Mouse (Mus musculus) R1 (cell line): ENCODE results near the gene Gm12794.
"Not testable (repeated sequence)": the region's sequence is repeated elsewhere in the genome, so short reads cannot be mapped to it uniquely, and the experiment has no call there.

ENCODE experiments used
- DNase-seq: peaks from one replicate; pipeline ENCODE4 v3.0.0-alpha.2; 2018; ENCODE audit warnings: low read depth, low spot score

Gm12794 gene

DNA sequence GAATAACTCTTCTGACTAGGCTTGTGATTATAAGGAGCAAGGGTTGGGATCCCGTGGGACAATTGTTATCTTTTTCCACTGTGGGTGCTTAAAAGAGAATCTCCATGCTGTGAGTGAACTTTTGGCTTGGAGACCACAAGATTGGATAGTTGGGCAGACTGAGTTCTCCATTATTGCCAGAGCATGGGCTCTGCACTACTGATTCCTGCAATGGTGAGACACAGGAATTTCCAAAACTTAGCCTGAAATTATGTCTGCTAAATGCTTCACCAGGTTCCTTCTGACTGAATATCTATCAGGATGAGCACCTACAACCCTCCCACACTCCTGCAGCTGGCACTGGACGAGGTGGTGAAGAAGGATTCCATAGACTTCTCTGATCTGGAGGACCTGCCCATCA is at the start of gene Gm12794:
Gene Gm12794 (plus strand): TSS at position 301 of the 400 bp plus-strand sequence.
- not testable (repeated sequence) for DNase-seq

DNA sequence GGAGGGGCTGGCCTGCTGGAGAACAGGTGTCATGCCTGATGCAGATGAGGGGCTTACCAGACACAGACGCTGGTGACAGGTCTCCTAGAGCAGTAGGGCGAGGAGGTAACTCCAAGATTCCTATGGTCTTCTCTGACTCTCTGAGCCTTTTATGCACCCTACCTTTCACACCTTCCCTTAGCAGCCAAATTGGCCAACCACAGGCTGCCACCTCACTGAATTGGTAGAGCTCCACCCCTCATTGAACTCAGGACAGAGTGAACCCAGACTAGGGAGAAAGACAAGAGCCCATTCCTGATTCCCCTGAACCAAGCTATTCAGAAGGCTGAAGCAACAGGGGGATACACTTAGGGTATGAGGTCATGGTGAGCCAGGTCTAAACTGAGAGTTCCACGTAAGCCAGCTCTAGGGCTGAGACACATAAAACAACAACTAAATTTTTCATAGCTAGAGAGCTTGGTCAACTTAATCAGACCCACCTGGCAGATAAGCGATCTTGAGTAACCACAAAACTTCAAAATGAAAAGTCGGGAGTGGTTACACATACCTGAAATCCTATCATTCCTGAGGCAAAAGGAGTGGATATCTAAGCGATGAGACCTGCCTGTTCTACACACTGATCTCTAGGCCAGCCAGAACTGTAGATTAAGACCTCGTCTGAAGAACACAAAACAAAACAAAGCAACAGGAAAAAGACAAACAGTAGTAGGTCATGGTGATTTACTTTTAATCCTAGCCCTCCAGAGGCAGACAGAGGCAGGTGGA is 46.4 kb upstream of the Gm12794 start, which contains the start of gene C130073F10Rik:
Gene C130073F10Rik (minus strand): TSS at position 134 of the 765 bp plus-strand sequence.
- DNase-seq = peak; percentile 74

- DNase-seq = not testable (repeated sequence)
These were observed 31.4 kb upstream of the Gm12794 start, which contains the start of gene Gm12800 for GRCm38 (mm10) chr4:101908821-101909220. TSS of gene Gm12800 (plus strand) at chr4:101909121.

- not testable (repeated sequence) for DNase-seq
These were observed 40.7 kb downstream of the Gm12794 start, which contains the start of gene Gm12790 for GRCm38 (mm10) chr4:101980949-101981348. TSS of gene Gm12790 (minus strand) at chr4:101981049.

- no peak for DNase-seq
These were observed 45.5 kb downstream of the Gm12794 start for GRCm38 (mm10) chr4:101985678-101986077.

GRCm38 (mm10) chr4:101986326-101986725 is 46.1 kb downstream of the Gm12794 start, which contains the start of gene Gm12789:
TSS of gene Gm12789 (plus strand) at chr4:101986626.
- DNase-seq = not testable (repeated sequence)
